Mouse (Mus musculus) spleen, postnatal 14 days (tissue): ENCODE measurements around the gene Hist1h3b.

Experiments used
- DNase-seq, 2 experiments: peaks; one replicate each; pipeline ENCODE4 v3.0.0; 2021 to 2022; ENCODE audit warnings: low spot score in 2 of 2

The Hist1h3b gene

GRCm38 (mm10) chr13:23772561-23773313 is 20.7 kb downstream of the Hist1h3b start:
- DNase-seq, result peak in 1 of 2 experiments; percentile 28

GRCm38 (mm10) chr13:23778339-23778738 is 26.3 kb downstream of the Hist1h3b start:
- DNase-seq, result no peak

GRCm38 (mm10) chr13:23779025-23779424 is 27.0 kb downstream of the Hist1h3b start:
- DNase-seq, result no peak

- DNase-seq, result peak in 1 of 2 experiments; percentile 34
These were observed 40.5 kb downstream of the Hist1h3b start for GRCm38 (mm10) chr13:23792520-23792919.

- no peak for DNase-seq
These were observed 47.3 kb downstream of the Hist1h3b start for GRCm38 (mm10) chr13:23799405-23799804.
